Mouse (Mus musculus) A20 (cell line): Measurements from ENCODE around the gene Ptcd2.

ENCODE experiments used
- DNase-seq: peaks from one replicate; pipeline ENCODE4 v3.0.0-alpha.2; 2011; ENCODE audit warnings: low read depth, low spot score

Ptcd2 gene

GRCm38 (mm10) chr13:99304365-99304764, 40.1 kb downstream of the Ptcd2 start:
- DNase-seq, result no peak

GRCm38 (mm10) chr13:99303846-99304245, 40.7 kb downstream of the Ptcd2 start:
- no peak for DNase-seq

GRCm38 (mm10) chr13:99299921-99300320, 44.6 kb downstream of the Ptcd2 start:
- DNase-seq, result no peak

- DNase-seq, result no peak
Observed at GRCm38 (mm10) chr13:99294176-99294575, 50.3 kb downstream of the Ptcd2 start.

- no peak for DNase-seq
Observed at GRCm38 (mm10) chr13:99290766-99291165, 53.7 kb downstream of the Ptcd2 start.

GRCm38 (mm10) chr13:99287786-99288185, 56.7 kb downstream of the Ptcd2 start:
- peak; percentile 12 for DNase-seq

- DNase-seq, result no peak
Observed at GRCm38 (mm10) chr13:99287207-99287606, 57.3 kb downstream of the Ptcd2 start.

- DNase-seq, result no peak
Observed at GRCm38 (mm10) chr13:99285241-99285640, 59.3 kb downstream of the Ptcd2 start.

GRCm38 (mm10) chr13:99284400-99285160, 59.9 kb downstream of the Ptcd2 start:
- no peak for DNase-seq

- no peak for DNase-seq
Observed at GRCm38 (mm10) chr13:99283916-99284315, 60.6 kb downstream of the Ptcd2 start.

GRCm38 (mm10) chr13:99282961-99283360, 61.5 kb downstream of the Ptcd2 start:
- no peak for DNase-seq

- DNase-seq, result no peak
Observed at GRCm38 (mm10) chr13:99279351-99279750, 65.2 kb downstream of the Ptcd2 start.

- DNase-seq, result no peak
Observed at GRCm38 (mm10) chr13:99278511-99278910, 66.0 kb downstream of the Ptcd2 start.

GRCm38 (mm10) chr13:99277521-99277920, 67.0 kb downstream of the Ptcd2 start:
- DNase-seq, result no peak

GRCm38 (mm10) chr13:99272046-99272445, 72.5 kb downstream of the Ptcd2 start:
- DNase-seq, result no peak
